Mouse (Mus musculus) retina, postnatal 7 days (tissue): ENCODE data around the gene Gm4871.
"Not testable (repeated sequence)": the region's sequence is repeated elsewhere in the genome, so short reads cannot be mapped to it uniquely, and the experiment has no call there.

ENCODE experiments used
- DNase-seq: peaks from one replicate; pipeline ENCODE4 v3.0.0-alpha.2; 2012; ENCODE audit warnings: low read depth, low spot score

Gm4871 gene

DNA sequence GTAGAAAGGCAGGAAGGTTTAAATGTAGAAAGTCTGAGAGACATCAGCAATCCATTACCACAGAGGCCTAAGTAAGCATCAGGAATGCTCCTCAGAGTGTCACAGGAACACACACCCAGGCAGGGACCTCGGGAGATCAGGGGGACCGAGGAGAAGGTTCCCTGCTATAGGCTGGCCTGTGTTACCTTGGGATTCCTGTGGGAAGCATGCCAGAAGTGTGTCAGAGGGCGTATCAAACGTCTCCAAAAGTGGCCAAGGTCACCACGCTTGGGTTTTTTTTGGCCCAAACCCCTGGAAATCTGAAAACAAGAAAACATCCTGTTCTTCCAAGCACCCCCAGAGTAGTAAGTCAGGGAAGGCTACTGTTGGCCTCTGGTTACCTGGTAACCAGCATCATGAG lies at the start of gene Gm4871:
Gm4871 (minus strand) TSS at position 364 of the 400 bp plus-strand sequence.
- DNase-seq: not testable (repeated sequence)

DNA sequence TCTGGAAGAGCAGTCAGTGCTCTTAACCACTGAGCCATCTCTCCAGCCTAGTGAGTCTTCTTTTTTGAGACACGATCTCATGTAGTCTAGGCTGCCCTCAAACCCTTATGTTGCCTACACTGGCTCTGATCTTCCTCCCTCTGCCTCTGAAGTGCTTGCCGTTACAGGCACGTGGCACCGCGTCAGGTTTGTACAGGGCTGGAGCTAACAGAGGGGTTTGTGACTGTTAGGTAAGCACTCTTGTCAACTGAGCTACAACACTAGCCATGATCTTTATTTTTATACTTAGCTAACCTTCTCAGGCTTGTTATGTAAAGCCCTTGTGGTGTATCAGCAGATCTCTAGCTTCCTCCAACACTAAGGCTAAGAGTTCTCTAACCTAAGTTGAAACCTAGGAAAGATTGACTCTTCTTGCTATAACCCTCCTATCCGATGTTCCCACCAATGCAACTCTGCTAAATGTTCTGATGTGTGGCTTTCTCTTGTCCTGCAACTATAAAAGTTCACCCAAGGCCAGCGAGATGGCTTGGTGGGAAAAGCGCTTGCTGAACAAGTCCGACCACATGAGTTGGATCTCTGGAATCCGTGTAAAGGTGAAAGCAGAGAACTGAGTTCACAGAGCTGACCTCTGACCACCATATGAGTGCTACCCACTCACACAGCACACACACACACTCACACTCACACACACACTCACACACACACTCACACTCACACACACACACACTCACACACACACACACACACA lies 49.5 kb upstream of the Gm4871 start:
- DNase-seq: no peak

DNA sequence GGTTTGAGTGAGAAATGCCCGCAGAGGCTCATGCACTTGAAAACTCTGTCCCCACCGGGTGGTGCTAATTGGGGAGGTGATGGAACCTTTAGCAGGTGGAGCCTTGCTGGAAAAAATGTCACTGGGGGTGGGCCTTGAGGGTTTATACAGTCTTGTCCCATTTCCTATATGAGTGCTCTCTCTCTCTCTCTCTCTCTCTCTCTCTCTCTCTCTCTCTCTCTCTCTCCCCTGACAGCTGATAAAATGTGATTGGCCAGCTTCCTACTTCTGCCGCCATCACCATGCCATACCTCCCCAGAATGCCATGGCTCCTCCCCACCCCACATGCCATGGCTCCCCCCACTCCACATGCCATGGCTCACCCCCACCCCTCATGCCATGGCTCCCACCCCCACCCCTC lies 42.5 kb upstream of the Gm4871 start:
- no peak for DNase-seq

DNA sequence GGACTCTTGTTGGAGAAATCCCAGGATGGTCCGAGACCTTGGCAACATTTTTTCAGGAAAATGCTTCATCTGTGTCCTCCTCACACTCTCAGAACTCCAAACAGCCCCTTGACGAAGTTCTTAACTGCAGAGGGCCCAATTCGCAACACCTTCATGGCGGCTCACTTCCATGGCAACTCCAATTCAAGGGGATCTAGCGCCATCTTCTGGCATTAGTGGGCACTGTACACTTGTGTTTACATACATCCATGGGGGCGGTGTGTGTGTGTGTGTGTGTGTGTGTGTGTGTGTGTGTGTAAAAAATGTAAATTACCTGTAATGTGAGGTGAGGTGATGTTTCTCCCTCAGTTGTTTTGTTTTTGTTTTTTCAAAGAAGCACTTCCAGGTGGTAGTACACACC lies 38.8 kb upstream of the Gm4871 start:
- peak; percentile 6 for DNase-seq

DNA sequence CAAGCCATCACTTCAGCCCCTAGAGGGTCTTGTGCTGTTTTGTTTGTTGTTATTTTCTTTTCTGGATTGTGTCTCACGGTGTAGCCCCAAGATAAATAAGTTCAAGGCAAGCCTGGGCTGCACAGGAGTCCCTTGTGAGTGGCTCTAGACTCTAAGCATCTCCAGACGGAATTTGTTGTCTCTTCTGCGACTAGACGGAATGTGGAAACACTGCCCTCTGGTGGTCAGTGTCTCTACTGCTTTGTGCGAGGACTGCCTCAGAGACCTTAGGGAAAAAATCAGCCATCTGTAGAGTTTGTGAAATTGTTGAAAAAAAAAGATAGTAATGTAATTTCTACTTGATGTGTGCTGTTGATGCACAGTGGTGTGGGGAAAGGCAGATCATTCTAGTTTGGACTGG lies 37.2 kb upstream of the Gm4871 start:
- peak; percentile 70 for DNase-seq

DNA sequence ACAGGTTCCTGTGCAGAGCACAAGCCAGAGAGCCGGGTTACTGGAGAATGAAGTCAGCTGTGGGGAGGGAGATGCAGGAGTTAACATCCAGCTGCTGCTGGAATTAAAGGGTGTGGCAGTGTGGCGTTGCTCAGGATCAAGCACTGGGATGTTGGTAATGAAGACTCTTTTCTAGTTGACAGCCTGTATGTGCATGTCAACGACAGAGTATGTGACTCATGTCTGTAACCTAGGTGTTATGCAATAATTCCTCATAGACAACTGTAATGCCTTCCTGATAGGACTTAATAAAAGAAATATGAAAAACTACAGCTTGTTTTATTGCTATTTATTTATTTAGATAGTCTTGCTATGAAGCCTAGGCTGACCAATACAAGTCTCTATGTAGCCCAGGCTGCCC lies 36.3 kb upstream of the Gm4871 start:
- DNase-seq: no peak

DNA sequence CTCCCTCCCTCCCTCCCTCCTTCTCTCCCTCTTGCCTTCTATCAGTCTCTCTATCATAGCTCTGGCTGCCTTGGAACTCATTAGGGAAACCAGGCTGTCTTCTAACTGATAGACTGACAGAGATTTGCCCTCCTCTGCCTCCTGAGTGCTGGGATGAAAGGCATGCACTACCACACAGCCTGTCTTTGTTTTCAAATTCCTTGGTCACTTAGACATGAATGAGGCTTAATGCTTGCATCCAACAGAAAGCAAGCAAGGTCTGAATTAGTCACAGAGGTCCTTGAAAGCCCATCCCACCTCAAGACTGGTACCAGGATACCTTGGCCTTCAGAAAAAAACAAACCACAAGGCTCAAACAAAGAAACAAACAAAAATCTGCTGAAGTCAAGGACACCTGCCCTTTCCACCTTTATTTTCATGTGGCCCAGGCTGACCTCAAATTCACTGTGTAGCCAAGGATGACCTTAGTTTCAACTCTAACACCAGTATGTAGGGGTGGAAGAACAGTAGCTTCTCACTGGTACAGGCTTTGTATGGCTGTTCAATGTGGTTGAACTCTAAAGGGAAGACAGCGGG lies 32.3 kb upstream of the Gm4871 start:
- no peak for DNase-seq

DNA sequence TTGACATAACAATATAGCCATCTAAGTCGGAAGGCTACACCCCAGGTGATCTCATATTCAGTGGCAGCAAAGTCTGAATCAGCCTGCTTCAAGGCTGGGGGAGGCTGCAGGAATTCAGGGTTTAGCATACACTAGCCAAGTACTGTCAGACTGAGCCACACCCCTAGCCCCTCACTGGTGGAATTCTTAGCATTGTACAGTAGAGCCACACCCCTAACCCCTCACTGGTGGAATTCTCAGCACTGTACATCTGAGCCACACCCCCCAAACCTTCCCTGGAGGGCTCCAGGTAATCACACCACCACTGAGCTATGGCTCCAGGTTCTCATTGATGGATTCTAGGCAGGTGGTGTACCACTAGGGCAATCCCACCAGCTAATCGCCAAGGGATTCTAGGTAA lies 27.0 kb upstream of the Gm4871 start:
- DNase-seq: no peak

DNA sequence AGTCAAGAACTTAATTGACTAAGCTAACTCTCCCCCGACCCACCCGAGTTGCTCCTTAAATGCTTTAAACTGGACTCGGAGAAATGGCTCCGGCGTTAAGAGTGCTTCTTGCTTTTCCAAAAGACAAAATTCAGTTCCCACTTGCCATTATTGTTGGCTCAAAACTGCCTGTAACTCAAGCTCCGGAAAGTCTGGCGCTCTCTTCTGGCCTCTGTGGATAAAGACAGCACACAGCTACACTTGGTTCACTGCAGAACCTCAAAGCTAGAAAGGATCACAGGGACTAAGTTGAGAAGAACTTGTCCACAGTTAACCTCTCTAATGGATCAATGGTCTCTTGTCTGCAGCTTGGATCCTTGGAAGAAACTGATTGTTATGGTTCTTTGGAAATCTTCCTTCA lies 26.2 kb upstream of the Gm4871 start:
- DNase-seq: no peak

DNA sequence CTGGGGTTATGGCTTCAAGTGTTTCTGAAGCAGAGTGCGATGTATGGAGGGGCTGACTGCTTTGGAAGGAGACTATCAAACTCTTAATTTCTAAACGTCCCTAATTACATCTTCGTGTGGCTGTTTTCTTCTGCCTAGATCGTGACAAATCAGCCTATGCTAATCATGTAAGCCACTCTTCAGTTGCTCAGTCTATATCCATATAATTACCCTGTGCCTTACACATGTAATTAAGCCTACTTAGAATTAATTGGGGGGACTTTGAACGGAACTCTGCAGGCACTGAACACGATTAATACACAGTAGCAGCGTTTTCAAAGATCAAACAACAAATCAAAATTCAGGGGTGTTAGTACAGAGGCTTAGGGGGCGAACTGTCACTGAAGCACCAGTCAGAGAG lies 25.4 kb upstream of the Gm4871 start:
- no peak for DNase-seq

DNA sequence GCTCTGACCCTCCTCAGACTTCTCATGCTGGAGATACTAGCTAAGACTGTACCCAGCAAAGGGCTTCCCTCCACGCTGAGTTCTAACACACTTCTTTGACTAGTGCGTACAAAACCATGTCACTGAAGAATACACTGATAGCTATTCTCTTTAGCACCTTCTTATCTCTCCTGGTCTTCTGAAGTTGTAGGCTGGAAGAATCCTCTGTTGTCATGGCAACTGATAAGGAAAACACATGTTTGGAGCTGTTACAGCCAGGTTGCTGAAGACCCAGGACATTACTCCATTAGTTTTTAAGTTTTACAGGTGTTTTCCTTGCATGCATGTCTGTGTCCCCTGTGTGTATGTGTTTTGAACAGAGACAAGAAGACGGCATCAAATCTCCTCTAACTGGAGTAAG lies 21.6 kb upstream of the Gm4871 start:
- DNase-seq: not testable (repeated sequence)

DNA sequence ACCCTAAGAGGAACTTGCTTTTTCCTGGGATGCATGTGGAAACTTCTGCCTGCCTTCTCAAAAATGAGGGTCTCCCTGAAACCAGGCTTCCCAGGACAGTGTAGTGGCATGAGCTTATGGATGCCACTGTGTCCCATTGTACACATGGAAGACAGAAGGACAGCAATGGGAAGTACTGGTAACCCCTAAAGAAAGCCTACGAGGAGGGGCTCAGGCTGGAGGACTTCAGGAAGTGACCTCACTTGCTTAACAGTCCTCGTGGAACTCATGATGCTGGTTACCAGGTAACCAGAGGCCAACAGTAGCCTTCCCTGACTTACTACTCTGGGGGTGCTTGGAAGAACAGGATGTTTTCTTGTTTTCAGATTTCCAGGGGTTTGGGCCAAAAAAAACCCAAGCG lies 10.1 kb upstream of the Gm4871 start, which contains the start of gene 1700018F24Rik:
1700018F24Rik (plus strand) TSS at position 301 of the 400 bp plus-strand sequence.
- not testable (repeated sequence) for DNase-seq

DNA sequence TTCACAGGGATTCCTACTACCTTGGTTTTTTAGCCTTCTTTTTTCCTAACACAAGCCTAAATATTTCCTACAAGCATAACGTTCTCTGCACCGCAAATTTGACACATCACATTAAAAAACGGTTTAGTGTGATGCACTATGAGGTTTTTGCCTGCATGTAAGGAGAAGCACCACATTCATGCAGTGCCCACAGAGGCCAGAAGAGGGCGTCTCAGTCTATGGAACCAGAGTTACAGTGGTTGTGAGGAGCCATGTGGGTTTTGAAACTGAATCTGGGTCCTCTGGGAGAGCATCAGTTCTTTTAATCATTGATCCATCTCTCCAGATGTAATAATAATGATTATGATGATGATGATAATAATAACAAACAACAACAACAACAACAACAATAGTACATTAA lies 9.1 kb upstream of the Gm4871 start:
- no peak for DNase-seq

DNA sequence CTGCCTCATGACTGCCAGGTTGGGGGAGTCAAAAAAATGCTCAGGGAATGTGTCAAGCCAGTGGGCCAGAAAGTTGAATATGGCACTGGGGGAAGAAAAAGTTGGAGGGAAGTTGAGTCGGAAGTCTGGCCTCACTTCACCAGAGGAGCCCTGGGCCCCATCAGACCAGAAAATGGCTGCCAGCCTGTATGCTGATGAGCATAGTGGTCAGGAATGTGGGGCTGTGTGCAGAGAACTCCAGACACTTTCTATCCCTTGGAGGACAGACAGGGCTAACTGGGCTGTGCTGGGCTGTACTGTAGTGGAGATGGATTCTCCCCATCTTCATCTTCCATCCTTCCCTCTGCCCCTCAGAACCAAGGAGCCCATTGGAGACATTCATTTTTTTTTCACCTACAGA lies 2.1 kb downstream of the Gm4871 start:
- not testable (repeated sequence) for DNase-seq

DNA sequence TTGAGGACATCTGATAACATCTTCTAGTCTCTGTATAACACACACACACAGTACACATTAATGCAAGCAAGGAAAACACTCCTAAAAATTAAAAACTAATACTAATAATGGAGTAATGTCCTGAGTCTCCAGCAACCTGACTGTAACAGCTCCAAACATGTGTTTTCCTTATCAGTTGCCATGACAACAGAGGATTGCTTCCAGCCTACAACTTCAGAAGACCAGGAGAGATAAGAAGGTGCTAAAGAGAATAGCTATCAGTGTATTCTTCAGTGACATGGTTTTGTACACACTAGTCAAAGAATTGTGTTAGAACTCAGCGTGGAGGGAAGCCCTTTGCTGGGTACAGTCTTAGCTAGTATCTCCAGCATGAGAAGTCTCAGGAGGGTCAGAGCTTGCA lies 11.8 kb downstream of the Gm4871 start:
- DNase-seq: not testable (repeated sequence)

DNA sequence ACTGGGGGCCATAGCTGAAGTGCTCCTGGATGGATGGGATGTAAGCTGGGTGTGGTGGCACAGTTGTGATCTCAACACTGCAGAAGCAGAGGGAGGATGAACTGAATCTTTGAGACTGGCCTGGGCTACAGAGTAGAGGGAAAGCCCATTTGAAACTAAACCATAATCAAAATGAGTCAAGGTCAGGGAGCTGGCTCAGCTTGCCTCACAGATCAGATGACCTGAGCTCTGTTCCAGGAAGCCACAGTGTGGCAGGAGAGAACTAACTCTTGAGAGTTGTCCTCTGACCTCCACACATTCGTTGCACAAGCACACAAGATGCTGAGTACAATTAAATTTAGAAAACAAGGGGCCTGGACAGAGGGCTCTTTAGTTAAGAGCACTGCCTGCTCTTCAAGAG lies 12.3 kb downstream of the Gm4871 start:
- not testable (repeated sequence) for DNase-seq

DNA sequence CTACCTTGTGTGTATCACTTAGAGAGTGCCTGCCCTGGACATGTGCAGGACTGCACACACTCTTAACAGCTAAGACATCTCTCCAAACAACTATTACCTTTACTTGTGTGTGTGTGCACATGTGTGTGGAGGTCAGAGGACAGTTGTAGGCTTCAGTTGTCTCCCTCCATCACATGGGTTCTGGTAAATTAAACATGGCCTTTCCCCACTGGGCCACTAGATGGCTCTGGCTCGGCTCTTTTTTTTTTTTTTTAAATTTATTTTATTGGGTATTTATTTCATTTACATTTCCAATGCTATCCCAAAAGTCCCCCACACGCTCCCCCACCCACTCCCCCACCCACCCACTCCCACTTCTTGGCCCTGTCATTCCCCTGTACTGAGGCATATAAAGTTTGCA lies 15.8 kb downstream of the Gm4871 start:
- DNase-seq: not testable (repeated sequence)

DNA sequence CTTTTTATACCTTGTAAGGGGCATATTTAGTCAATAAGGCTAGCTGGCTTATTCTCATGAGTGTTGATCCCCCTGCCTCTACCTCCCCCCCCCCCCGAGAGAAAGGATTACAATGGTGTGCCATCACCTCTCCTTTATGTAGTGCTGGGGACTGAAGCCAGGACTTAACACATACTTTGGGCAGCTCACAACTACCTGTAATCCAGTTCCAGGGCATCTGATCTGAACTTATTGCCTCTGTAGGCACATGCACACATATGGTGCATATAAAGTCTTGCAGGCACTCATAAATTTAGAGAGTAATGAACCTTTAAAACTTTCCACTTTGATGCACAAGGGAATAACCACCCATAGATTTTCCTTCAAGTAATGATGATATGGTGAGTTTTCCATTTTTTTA lies 18.3 kb downstream of the Gm4871 start:
- DNase-seq: no peak

DNA sequence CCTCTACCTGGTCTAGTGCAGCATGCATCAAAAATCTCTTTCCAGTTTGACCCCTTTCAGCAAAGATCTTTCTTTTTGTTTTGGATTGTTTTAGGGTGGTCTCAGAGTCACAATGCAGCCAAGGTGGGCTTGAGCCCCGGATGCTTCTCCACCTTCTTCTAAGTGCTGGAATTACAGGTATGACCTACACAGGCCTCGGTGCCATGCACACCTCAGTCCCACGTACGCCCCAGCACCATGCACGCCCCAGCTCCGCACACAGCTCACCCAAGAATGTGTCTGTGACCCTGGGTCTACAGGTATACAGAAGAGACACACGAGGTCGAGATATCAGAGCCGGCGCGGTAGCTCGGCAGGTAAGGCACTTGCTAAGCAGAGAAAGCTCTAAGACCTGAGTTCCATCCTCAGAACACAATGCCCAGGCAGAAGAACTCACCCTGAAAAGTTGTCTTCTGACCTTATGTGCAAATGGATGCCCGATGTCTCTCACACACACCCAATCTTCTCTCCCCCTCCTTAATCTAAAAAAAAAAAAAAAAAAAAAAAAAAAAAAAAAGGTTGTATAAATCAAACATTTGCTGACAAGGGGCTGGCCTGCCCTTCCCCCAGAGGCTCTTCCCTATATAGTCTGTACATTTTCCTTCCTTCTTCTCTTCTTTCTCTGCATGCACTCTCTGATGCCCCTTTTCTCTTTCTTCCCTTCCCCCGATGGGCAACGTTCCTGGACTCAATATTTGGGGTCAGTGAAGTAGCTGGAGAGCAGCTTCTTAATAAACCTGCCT lies 23.5 kb downstream of the Gm4871 start:
- DNase-seq: no peak

DNA sequence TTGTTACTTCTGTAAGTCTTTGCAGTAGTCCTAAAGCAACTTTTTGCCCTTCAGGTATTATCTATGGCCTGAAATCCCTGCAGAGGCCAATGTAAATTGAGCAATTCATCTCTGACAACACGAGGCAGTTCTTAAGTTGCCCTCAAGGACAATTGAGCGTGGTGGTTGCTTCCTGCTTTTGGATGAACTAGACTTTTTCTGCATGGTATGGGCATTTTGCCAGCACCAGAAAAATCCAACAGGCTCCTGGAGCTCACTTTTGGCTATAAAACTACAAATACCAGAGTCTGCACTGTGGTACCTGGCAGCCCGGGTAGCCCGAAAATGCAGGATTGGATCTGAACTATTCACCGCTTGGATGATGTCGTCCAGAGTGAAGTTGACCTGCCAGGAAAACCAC lies 27.0 kb downstream of the Gm4871 start:
- DNase-seq: no peak

DNA sequence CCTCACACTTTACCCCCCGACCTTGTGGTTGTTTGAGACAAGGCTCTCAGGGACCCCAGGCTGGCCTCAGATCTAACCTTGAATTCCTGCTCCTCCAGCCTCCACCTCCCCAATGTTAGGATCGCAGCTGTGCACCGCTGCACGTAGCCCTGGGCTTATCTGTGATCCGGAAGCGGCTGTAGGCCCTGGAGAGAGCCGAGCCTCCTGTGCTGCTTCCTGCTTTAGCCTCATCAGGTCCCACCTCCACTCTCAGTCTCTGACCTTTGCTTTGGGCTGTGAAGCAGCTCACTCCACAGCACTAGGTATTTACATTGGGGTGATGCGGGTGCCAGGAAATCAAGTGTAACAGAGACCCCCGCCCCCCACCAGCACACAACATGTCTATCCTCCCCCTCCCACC lies 28.1 kb downstream of the Gm4871 start:
- no peak for DNase-seq

DNA sequence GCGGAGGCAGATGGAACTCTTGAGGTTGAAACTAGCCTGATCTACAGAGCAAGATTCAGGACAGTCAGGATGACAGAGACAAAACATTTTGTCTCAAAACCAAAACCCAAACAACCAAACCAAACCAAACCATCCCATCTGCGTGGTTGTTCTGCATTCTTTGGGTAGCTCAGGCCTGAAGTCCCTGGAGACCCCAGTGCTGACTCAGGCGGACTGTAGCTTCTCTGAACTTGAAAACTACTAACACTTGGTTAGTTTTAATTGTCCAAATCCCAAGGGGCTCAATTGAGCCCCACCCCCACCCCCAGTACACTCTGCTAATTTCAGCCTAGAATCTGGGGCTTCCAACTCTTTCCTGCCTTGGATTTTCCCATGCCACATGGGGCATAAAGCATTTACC lies 29.2 kb downstream of the Gm4871 start:
- DNase-seq: no peak

DNA sequence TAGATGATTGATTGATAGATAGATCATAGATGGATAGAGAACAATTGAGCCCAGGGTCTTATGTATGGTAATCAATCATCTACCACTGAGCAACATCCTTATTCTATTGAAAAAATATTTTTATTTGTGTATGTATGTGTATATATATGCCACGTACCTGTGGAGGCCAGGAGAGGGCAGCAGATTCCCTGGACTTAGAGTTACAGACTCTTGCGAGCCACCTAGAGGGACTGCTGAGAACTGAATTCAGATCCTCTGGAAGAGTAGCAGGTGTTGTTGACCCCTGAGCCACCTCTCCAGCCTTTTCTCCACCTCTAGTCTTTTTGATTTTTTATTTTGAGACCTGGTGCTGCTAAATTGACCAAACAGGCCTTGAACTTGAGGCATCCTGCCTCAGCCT lies 34.1 kb downstream of the Gm4871 start:
- DNase-seq: no peak
